Mouse (Mus musculus) MEL (cell line): ENCODE measurements around the gene Sphk2. TPM values are rescaled to one million over a fixed set of nuclear protein-coding genes. Genes with fewer than 3 reads are reported as not detected.

Experiments used
- DNase-seq: peaks from one replicate; pipeline ENCODE4 v3.0.0; 2011; ENCODE audit warnings: low read depth, low spot score
- H3K27ac ChIP-seq: 2 replicates; pipeline ENCODE4 v1.5.1; 2012; ENCODE audit warnings: low read depth, mild to moderate bottlenecking, control low read depth, low read length, moderate library complexity; ENCODE audit not compliant: control insufficient read depth
- H3K27me3 ChIP-seq, 2 experiments: fragments of 150-350 bp in 1 of 2; sonication (generic) in 1 of 2; 2 replicates each; pipeline ENCODE4 v1.6.1; 2012; ENCODE audit warnings: low read length in 2 of 2, mild to moderate bottlenecking in 2 of 2, improper control_type of control experiment in 1 of 2, moderate library complexity in 1 of 2; ENCODE audit not compliant: insufficient read depth in 2 of 2, control insufficient read depth in 1 of 2
- H3K36me3 ChIP-seq, 2 experiments: 2 replicates each; pipeline ENCODE4 v1.6.1; 2012 to 2014; ENCODE audit warnings: low read length in 2 of 2, improper control_type of control experiment in 1 of 2, inconsistent platforms in 1 of 2, mild to moderate bottlenecking in 1 of 2; ENCODE audit not compliant: insufficient read depth in 2 of 2, control insufficient read depth in 1 of 2
- H3K4me1 ChIP-seq, 2 experiments: fragments of 150-350 bp in 1 of 2; sonication (generic) in 1 of 2; 2 replicates each; pipeline ENCODE4 v1.6.1; 2012; ENCODE audit warnings: low read length in 2 of 2, improper control_type of control experiment in 1 of 2, mild to moderate bottlenecking in 1 of 2; ENCODE audit not compliant: insufficient read depth in 2 of 2, control insufficient read depth in 1 of 2
- H3K4me3 ChIP-seq, 2 experiments: fragments of 150-350 bp in 1 of 2; sonication (generic) in 1 of 2; 2 replicates each; pipeline ENCODE4 v1.5.1; 2012; ENCODE audit warnings: low read depth in 2 of 2, low read length in 2 of 2, mild to moderate bottlenecking in 2 of 2, moderate library complexity in 2 of 2, control low read depth in 1 of 2, improper control_type of control experiment in 1 of 2; ENCODE audit not compliant: control insufficient read depth in 1 of 2, insufficient read depth in 1 of 2
- H3K79me2 ChIP-seq: 2 replicates; pipeline ENCODE4 v1.6.1; 2012; ENCODE audit warnings: mild to moderate bottlenecking, low read length, moderate library complexity; ENCODE audit not compliant: control insufficient read depth, poor library complexity, insufficient read depth
- H3K9ac ChIP-seq: 2 replicates; pipeline ENCODE4 v1.6.1; 2012; ENCODE audit warnings: low read depth, mild to moderate bottlenecking, control low read depth, low read length, moderate library complexity; ENCODE audit not compliant: control insufficient read depth, poor library complexity, severe bottlenecking
- H3K9me3 ChIP-seq: fragments of 150-350 bp; sonication (generic); replicated peaks from 2 replicates; pipeline ENCODE4 v1.6.1; 2012; ENCODE audit warnings: mild to moderate bottlenecking, low read length, improper control_type of control experiment, moderate library complexity; ENCODE audit not compliant: insufficient read depth
- CHD2 ChIP-seq: IDR thresholded peaks from 2 replicates; pipeline ENCODE4 v1.6.1; 2011; ENCODE audit warnings: low read length, improper control_type of control experiment
- EP300 ChIP-seq, 2 experiments: IDR thresholded peaks; 2 replicates each; pipeline ENCODE4 v1.6.1; 2011; ENCODE audit warnings: improper control_type of control experiment in 2 of 2, low read length in 2 of 2, low read depth in 1 of 2, mild to moderate bottlenecking in 1 of 2
- GABPA ChIP-seq: IDR thresholded peaks from 2 replicates; pipeline ENCODE4 v1.6.1; 2012; ENCODE audit warnings: low read depth, mild to moderate bottlenecking, inconsistent platforms, low read length, improper control_type of control experiment, moderate library complexity
- JUND ChIP-seq: IDR thresholded peaks from 2 replicates; pipeline ENCODE4 v1.6.1; 2011; ENCODE audit warnings: low read depth, mild to moderate bottlenecking, improper control_type of control experiment, low read length
- MAFK ChIP-seq: IDR thresholded peaks from 2 replicates; pipeline ENCODE4 v1.6.1; 2011; ENCODE audit warnings: low read depth, mild to moderate bottlenecking, low read length, improper control_type of control experiment, borderline replicate concordance
- MXI1 ChIP-seq: IDR thresholded peaks from 2 replicates; pipeline ENCODE4 v1.6.1; 2011; ENCODE audit warnings: mild to moderate bottlenecking, low read depth, low read length, improper control_type of control experiment
- MYB ChIP-seq: IDR thresholded peaks from 2 replicates; pipeline ENCODE4 v1.6.1; 2011; ENCODE audit warnings: mild to moderate bottlenecking, low read depth, low read length, improper control_type of control experiment
- MYC ChIP-seq: IDR thresholded peaks from 2 replicates; pipeline ENCODE4 v1.6.1; 2011; ENCODE audit warnings: low read depth, mild to moderate bottlenecking, low read length, improper control_type of control experiment, moderate library complexity
- NELFE ChIP-seq: IDR thresholded peaks from 2 replicates; pipeline ENCODE4 v1.6.1; 2011; ENCODE audit warnings: low read depth, low read length, improper control_type of control experiment
- RCOR1 ChIP-seq: IDR thresholded peaks from 2 replicates; pipeline ENCODE4 v1.6.1; 2012; ENCODE audit warnings: low read depth, mild to moderate bottlenecking, inconsistent platforms, low read length, improper control_type of control experiment
- UBTF ChIP-seq: IDR thresholded peaks from 2 replicates; pipeline ENCODE4 v1.6.1; 2012; ENCODE audit warnings: low read depth, mild to moderate bottlenecking, inconsistent platforms, low read length, improper control_type of control experiment, moderate library complexity, borderline replicate concordance; ENCODE audit not compliant: insufficient read depth
- USF1 ChIP-seq: IDR thresholded peaks from 2 replicates; pipeline ENCODE4 v1.6.1; 2014; ENCODE audit warnings: low read depth, mild to moderate bottlenecking, inconsistent platforms, low read length, improper control_type of control experiment, moderate library complexity
- USF2 ChIP-seq, 2 experiments: IDR thresholded peaks; 2 replicates each; pipeline ENCODE4 v1.6.1; 2011 to 2012; ENCODE audit warnings: improper control_type of control experiment in 2 of 2, low read length in 2 of 2, borderline replicate concordance in 1 of 2, inconsistent platforms in 1 of 2, low read depth in 1 of 2, mild to moderate bottlenecking in 1 of 2; ENCODE audit not compliant: insufficient read depth in 1 of 2
- ZC3H11A ChIP-seq: IDR thresholded peaks from 2 replicates; pipeline ENCODE4 v1.6.1; 2012; ENCODE audit warnings: low read depth, mild to moderate bottlenecking, inconsistent platforms, low read length, improper control_type of control experiment
- ZMIZ1 ChIP-seq: IDR thresholded peaks from 2 replicates; pipeline ENCODE4 v1.6.1; 2012; ENCODE audit warnings: low read depth, mild to moderate bottlenecking, inconsistent platforms, low read length, improper control_type of control experiment, moderate library complexity
- polyA plus RNA-seq, 2 experiments: library from polyadenylated mRNA; stranded (reverse) in 1 of 2; unstranded in 1 of 2; fragments of >175 nt in 1 of 2; fragments of >200 nt in 1 of 2; gene quantifications; 2 replicates each; pipeline versions ENCODE4 v1.2.1 to v1.2.4; 2012; ENCODE audit warnings: low replicate concordance in 2 of 2, low read depth in 1 of 2; ENCODE audit not compliant: insufficient read length in 2 of 2, insufficient read depth in 1 of 2, missing spikeins in 1 of 2
- total RNA-seq: library from RNA; depleted of rRNA; stranded (reverse); fragments of 300-350 nt; gene quantifications from 2 replicates; pipeline ENCODE4 v1.2.3, GENCODE M21; 2012

Sphk2 gene
- total and polyA plus RNA-seq, 3 experiments, result 21.0 to 40.2 TPM; not detected in 1

GRCm38 (mm10) chr7:45697894-45698293 lies 19.9 kb downstream of the Sphk2 start:
- Histone ChIP-seq H3K9me3 (no peaks in the 10 kb centered on the region), H3K79me2 (no peaks in the 10 kb centered on the region), H3K27ac (no peak overlapping the region), H3K27me3 (peaks cover 0 to 4% of the 10 kb centered on the region in 2 experiments; a peak in 2 of 4 replicates), H3K36me3 (no peaks in the 10 kb centered on the region), H3K4me3 (no peak overlapping the region), H3K4me1 (peaks cover 0 to 6% of the 10 kb centered on the region in 2 experiments; a peak in 2 of 4 replicates), H3K9ac (no peak overlapping the region)
- no peak for TF ChIP-seq RCOR1
- no peak for TF ChIP-seq MYB
- no peak for TF ChIP-seq ZMIZ1
- no peak for TF ChIP-seq MAFK
- TF ChIP-seq MYC, result no peak
- TF ChIP-seq UBTF, result no peak
- no peak for TF ChIP-seq USF2 (IDR thresholded peaks at IDR 0.05; ENCODE audit: borderline replicate concordance in 1 of 2, insufficient read depth in 1 of 2, low read depth in 1 of 2, low read length in 2 of 2)
- no peak for TF ChIP-seq MXI1
- no peak for TF ChIP-seq USF1
- no peak for TF ChIP-seq GABPA
- no peak for DNase-seq

GRCm38 (mm10) chr7:45695098-45695497 lies 22.7 kb downstream of the Sphk2 start:
- H3K4me3 ChIP-seq, result no peak overlapping the region
- H3K4me1 ChIP-seq, result peaks cover 0 to under 1% of the 10 kb centered on the region in 2 experiments; a peak in 2 of 4 replicates
- peaks cover 0 to 8% of the 10 kb centered on the region in 2 experiments; a peak in 3 of 4 replicates for H3K27me3 ChIP-seq
- no peak overlapping the region for H3K9ac ChIP-seq
- H3K36me3 ChIP-seq, result no peaks in the 10 kb centered on the region
- H3K79me2 ChIP-seq, result no peaks in the 10 kb centered on the region
- DNase-seq, result no peak
- no peak overlapping the region for H3K27ac ChIP-seq
- no peak for TF ChIP-seq MYC
- TF ChIP-seq NELFE, result no peak
- no peak for TF ChIP-seq CHD2
- TF ChIP-seq ZC3H11A, result no peak
- no peak for TF ChIP-seq JUND
- no peak for TF ChIP-seq GABPA
- TF ChIP-seq EP300 (IDR thresholded peaks at IDR 0.05; ENCODE audit: low read depth in 1 of 2, low read length in 2 of 2), result no peak
- no peak for TF ChIP-seq UBTF
- no peaks in the 10 kb centered on the region for H3K9me3 ChIP-seq
